In the genomic region with DNA sequence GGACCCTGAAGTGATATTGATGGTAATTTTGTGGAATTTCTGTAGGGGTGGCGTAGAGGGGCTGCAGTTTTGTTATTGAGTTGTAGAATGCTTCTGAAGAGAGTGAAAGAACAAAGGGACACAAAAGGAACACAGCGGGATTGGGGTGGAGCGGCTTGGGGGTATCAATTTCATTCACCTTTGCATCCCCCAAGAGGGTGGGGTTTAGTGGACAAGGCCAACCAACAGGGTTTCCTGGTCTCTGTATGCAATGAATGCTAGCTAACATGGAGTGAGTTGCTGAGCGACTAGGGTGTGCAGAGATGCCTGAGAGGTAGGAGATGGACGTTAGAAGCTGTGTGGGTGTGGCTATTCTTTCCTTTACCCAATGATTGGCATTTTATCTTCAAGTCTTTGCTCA, we compare ENCODE assay signal across 13 mouse cellular contexts.
"Had no signal": no experiment of that assay in that cellular context is flagged by ENCODE, and none has a peak within 500 bp of the region (broad histone marks: within the 10 kb centered on the region; RNA-seq: fewer than 3 reads in every experiment).

No protein-coding gene starts in this region.

- H3K27me3 ChIP-seq: limb, embryonic 13.5 days; neural tube, embryonic 15.5 days had no signal

- H3K9me3 ChIP-seq: limb, embryonic 13.5 days; neural tube, embryonic 15.5 days had no signal

- H3K36me3 ChIP-seq: limb, embryonic 13.5 days; neural tube, embryonic 15.5 days had no signal

- H3K9ac ChIP-seq: limb, embryonic 13.5 days; liver, embryonic 14.5 days; neural tube, embryonic 15.5 days had no signal

- H3K4me2 ChIP-seq: limb, embryonic 13.5 days; neural tube, embryonic 15.5 days had no signal

- H3K4me3 ChIP-seq: layer of hippocampus, adult 2 months; limb, embryonic 13.5 days; myocyte; neural tube, embryonic 15.5 days had no signal

- H3K27ac ChIP-seq: layer of hippocampus, adult 2 months; limb, embryonic 13.5 days; liver, embryonic 14.5 days; neural tube, embryonic 15.5 days had no signal

- DNase-seq: kidney, postnatal 10 days; kidney, postnatal 4 days; left cerebral cortex, postnatal 4 days; lung, adult 18-20 months; midbrain, embryonic 14.5 days; right cerebral cortex, adult 18-20 months; right cerebral cortex, postnatal 25 days; thymus, postnatal 36 days had no signal
